Mouse (Mus musculus) retina, adult 2 months (tissue): ENCODE measurements around the gene Best3.
A peak's percentile ranks its signal among the peaks of the same experiment; 100 is the strongest.

ENCODE experiments used
- DNase-seq: peaks from one replicate; pipeline ENCODE4 v3.0.0-alpha.2; 2012; ENCODE audit warnings: low read depth, low spot score

Best3 gene

DNA sequence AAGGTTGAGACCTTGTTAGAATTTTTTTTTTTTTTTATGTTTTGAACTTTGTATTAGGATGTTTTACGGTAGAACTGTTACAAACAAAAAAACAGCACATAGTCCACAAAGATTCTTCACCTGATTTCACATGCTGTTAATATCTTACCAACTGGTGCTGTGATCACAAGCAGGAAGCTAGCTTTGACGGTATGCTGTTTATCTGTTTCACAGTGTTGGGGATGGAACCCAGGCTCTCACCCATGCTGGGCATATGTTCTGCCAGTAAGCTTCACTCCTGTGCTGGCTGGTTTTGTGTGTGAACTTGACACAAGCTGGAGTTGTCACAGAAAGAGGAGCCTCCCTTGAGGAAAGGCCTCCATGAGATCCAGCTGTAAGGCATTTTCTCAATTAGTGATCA, 8.3 kb upstream of the Best3 start:
- DNase-seq = no peak

DNA sequence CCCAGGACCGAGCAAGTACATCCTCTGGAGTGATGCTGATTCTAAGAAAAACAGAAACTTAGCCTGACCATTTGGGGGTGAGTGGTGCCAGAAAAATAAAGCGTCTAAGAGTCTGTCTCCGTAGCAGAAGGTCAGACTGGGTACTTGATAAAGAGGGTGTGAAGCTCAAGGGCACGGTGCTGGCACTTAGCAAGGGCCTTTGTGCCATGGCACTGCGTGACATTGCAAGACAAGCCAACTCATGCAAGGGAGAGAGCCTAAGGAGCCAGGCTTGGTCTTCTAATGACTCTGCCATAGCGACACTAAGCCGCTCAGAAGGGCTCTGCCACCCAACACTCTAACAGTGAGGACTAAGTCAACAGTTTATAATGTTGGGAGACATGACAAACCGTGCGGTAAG, 7.3 kb upstream of the Best3 start:
- no peak for DNase-seq

DNA sequence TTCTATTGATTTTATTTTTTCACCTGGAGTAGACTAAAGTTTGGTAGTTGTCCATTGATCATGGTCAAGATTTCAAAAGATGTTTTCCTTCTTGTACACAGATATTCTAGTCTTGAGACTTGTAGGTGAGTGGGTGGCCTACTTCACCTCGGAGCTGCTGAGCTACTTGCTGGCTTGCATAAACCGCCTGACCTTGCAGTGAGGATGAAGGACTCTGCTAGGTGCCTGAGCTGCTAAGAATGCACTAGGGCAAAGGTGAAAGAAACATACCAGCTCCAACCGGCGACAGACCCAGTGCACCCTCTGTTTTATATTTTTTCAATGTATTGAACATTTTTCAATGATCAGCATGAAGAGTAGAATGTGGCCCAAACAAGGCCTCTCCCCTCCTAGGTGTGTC, 5.8 kb upstream of the Best3 start:
- DNase-seq = no peak

DNA sequence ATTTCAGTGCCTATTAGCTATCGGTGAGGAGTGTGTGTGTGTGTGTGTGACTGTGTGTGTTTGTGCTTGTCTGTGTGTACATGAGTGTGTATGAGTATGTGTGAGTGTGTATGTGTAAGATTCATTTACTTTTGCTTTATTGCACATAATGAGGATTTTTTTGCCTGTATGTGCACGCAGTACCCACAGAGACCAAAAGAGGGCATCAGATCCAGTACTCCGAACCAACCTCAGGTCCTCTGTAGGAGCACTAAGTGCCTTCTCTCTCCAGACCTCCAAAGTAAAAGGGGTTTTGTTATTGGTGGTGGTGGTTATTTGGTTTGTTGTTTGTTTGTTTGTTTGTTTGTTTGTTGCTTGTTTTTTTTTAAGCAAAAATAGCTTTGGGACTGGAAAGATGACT, 5.2 kb upstream of the Best3 start:
- no peak for DNase-seq

- DNase-seq = no peak
Measured at GRCm38 (mm10) chr10:116982526-116982925, 3.6 kb upstream of the Best3 start.

- DNase-seq = no peak
Measured at GRCm38 (mm10) chr10:116984836-116985235, 1.3 kb upstream of the Best3 start.

DNA sequence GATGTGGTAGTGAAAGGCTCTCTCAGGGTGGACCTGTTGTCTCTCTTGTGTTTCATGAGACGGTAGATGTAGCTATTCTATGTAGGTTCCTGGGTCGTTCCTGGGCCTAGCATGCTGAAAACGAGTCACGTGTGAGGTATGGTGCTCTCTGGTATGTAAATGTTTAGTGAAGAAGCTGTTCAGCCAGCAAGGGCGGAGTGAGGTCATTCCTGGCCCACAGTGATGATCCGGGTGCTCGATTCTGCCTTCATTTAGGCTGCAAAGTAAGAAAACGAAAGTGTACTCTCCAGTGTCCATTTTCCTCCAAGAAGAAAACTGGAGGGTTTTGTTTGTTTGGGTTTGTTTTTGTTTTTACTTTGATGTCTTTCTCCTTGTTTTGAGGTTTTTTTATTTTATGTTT, 7.9 kb downstream of the Best3 start:
- no peak for DNase-seq

GRCm38 (mm10) chr10:116995162-116995561, 9.0 kb downstream of the Best3 start:
- no peak for DNase-seq

- DNase-seq = no peak
Measured at GRCm38 (mm10) chr10:116995584-116996235, 9.6 kb downstream of the Best3 start.

DNA sequence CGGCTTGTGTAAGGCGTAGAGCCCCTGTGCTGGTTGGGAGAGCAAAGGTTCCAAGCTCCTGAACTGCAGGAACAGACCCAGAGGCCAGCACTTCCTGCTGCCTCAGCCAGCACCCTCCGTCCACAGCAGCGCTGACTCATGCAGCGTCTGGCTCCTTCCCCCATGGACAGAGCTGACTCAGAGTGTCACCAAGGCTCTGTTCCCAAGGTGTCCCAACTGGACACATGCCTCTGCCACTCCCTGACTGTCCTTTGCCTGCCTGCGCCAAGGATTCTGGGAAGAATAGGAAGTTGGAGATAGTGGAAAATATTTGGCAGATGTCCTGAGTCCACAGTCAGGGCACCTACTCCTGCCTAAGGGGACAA, 10.1 kb downstream of the Best3 start:
- DNase-seq = no peak

- DNase-seq = no peak
Measured at GRCm38 (mm10) chr10:116998716-116999455, 12.8 kb downstream of the Best3 start.

DNA sequence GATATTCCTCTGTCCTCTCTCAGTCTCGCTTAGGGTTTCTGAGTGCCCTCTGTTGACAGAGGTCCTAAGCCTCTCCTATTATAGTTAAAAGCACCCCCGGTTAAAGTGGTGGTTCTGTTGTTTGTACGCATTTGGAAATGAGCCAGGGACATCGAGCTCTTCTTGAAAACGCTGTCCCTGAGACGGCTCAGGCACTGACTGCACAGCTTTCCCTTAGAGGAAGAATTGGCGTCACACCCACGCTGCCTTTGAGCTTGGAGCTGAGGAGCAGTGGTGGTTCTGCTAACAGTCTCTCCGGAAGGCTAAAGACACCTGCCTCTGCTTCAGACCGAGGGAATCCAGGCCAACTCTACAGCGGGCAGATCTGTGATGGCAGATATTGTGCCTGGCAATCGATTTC, 14.9 kb downstream of the Best3 start:
- no peak for DNase-seq

- DNase-seq = no peak
Measured at GRCm38 (mm10) chr10:117004695-117005094, 18.6 kb downstream of the Best3 start.

- no peak for DNase-seq
Measured at GRCm38 (mm10) chr10:117005707-117006464, 19.8 kb downstream of the Best3 start.

DNA sequence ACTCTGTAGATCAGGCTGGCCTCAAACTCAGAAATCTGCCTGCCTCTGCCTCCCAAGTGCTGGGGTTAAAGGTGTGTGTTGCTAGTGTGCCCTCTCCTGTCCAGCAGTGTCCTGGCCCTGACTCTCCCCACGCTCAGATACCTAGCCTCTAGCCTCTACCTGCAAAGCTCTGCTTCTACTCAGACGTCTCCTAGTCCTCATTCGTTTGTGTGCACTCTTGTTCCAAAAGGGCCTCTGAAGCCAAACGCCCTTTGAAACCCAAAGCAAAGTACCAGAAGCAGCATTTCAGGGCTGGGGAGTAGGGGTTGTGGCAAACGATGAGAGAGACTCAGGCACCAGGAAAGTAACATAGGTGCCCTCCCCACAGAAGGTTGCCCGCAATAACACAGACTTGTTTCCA, 23.6 kb downstream of the Best3 start:
- DNase-seq = no peak

DNA sequence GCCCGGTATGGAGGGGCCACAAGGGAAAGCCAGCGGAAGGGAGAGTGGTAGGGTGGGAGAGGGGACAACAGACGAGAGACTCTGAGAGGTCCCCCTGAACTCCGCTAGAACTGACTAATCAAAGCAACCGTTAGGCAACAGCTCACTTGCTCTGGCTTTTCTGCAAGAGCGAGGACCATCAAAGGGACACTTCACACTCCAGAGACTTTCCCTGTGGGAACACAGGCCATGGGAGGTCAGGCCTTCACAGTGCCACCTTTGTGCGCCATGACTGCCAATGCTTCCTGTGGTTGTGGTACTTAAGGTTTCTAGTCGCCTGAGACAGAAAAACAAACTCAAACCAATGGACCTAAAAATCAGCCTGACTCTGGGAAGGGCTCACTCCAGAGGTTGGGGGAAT, 24.9 kb downstream of the Best3 start:
- no peak for DNase-seq

DNA sequence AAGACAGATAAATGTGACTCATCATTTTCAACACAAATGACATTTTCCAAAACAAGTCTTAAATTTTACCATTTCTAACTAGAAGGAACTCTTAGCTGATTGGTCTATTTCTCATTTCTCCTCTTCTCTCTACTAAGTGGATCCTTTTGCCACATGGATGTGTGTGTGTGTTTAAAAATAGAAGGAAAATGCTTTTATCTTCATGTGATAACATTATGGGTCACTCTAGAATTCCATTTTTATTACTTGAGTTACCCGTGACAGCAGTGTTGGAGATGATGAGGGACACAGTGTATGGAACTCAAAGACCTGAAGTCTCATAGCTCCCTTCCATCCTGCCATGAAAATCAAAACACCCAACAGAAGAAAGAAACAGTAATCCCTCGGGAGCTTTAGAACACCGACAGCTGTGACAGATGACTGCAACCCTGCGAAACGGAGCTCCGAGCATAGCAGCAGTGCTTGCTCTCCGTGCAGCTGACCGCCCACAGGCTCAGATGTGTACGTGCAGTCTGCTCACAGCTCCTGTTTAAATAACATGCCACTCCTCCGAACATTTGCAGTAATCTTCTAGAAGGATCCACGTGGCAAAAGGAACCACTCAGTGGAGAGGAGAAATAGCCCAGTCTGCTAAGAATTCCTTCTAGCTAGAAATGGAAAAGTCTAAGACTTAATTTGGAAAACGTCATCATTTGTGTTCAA, 27.7 kb downstream of the Best3 start:
- DNase-seq = peak; percentile 18

- DNase-seq = no peak
Measured at GRCm38 (mm10) chr10:117014565-117014964, 28.5 kb downstream of the Best3 start.

DNA sequence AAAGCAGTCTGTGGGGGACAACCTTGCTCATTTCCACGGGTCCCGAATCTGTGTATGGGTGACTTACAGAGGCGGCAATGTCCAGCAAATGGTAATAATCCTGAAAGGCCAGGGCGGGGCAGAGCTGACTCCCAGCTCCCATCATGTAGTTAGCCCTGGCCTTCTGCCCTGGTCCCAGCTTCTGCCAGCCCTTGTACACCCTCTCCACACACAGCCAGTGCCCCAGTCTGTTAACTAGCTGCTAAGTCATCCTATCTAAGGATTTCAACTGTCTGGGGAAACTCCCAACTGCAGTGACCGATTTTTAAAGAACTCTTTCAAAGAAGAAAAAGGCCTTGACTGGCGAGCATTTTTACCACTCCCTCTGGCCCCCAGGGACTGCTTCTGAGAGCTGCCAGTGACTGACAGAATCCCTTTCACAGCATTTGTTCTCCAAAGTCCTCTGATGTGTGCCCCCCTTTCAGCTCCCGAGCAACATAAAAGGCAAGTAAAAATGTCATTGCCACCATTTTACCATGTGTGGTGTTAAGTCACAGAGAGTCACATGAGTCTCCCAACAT, 32.2 kb downstream of the Best3 start:
- no peak for DNase-seq

GRCm38 (mm10) chr10:117021020-117021754, 35.1 kb downstream of the Best3 start:
- DNase-seq = no peak

DNA sequence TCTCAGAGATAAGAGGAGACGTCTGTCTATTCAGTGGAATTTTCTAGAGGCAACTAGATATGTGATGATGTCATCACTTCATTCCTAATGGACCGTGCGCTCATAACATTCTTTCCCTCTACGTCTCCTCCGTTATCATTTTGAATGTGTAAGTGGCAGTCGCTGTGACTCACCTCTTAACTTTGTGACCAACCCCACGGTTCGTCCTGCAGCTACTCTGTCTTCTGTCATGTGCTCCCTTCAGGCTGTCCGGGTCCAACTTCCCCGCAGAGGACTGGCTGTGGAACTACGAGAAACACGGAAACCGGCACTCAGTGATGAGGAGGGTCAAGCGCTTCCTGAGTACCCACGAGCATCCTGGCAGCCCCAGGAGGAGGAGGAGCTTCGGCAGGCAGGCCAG, 37.6 kb downstream of the Best3 start:
- DNase-seq = no peak
